Mouse (Mus musculus) adrenal gland, postnatal 36 days (tissue): ENCODE measurements around the gene Eif1b. TPM values are rescaled to one million over a fixed set of nuclear protein-coding genes. Genes with fewer than 3 reads are reported as not detected.
A peak's percentile ranks its signal among the peaks of the same experiment; 100 is the strongest.

Experiments used
- DNase-seq, 2 experiments: peaks; one replicate each; pipeline ENCODE4 v3.0.0; 2021; ENCODE audit warnings: mixed read lengths in 1 of 2
- total RNA-seq, 2 experiments: library from RNA; stranded (reverse); gene quantifications; 2 replicates each; pipeline ENCODE4 v1.2.3; 2021

The Eif1b gene
- total RNA-seq, 2 experiments from 2014 or later, result 64.2 to 67.7 TPM

- DNase-seq, result peak in 1 of 2 experiments; percentile 18
Measured at GRCm38 (mm10) chr9:120519469-120520125, 27.6 kb downstream of the Eif1b start.

DNA sequence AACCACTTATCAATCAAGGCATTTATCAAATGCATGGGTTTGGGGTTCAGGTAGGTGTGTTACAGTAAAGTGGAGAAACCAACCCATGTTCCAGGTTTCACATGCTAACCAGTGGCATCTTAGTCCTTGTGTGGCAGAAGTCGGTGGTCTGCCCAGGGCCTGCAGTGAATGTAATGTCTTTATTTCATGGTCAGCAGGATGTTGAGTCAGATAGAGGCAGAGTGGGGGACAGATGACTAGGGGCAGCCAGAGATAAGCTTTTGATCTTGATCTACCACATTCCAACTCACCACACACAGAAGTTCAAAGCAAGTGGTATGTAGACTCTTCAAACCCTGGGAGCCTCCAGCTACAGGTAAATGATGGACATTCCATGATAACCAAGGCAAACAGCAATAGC is 29.1 kb downstream of the Eif1b start:
- no peak for DNase-seq

DNA sequence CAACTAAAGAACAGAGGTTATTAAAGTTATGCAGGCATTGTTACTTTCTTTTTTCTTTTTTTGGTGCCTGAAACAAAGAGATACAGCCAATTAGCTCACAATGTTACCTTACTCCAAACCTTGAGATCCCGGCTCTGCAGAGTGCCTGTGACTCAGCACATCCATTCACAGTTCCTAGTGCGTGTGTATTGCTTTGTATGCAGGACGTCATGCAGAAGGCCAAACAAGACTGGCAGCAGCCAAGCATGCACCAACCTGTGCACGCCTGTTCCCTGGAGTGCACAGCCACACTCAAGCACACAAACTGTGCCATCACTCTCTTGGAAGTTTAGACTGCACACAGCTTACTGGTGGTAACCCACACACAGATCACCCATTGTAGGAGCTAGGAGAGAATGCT is 35.2 kb downstream of the Eif1b start:
- peak in 1 of 2 experiments; percentile 31 for DNase-seq

DNA sequence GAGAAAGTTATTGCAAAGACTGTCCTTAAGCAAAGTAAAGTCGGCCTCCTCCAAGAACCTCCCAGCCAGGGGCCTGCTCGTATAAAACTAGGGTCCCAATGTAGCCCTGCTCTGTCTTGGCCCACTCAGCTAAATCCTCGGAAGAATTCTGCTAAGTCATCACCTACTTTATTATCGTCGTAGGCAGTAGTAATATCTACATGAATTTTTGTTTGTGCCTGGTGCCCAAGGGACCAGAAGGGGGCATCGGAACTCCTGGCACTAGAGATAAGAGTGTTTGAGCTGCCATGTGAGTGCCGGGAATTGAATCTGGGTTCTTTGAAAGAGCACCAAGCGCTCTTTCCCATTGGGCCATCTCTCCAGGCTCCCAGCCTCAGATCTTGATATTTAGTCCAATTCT is 35.9 kb downstream of the Eif1b start:
- no peak for DNase-seq

- DNase-seq, result no peak
Measured at GRCm38 (mm10) chr9:120528815-120529510, 36.9 kb downstream of the Eif1b start.

- no peak for DNase-seq
Measured at GRCm38 (mm10) chr9:120530471-120530870, 38.4 kb downstream of the Eif1b start.

DNA sequence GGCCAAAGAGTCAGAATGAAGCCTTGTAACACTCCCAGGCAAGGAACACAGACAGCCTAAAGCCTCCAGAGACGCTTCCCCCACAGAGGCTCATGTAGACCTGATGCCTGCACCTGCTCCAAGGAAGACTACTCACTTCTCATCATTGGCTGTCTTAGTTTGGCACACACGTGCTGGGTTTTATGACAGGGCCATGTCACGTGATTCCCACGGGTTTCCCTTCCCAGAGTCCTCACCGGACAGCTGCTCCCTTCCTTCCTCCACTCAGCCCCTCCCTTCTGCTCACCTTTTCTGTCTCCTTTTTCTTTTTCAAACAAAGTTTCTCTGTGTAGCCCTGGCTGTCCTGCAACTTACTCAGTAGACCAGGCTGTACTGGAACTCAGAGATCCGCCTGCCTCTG is 40.0 kb downstream of the Eif1b start:
- DNase-seq, result no peak

DNA sequence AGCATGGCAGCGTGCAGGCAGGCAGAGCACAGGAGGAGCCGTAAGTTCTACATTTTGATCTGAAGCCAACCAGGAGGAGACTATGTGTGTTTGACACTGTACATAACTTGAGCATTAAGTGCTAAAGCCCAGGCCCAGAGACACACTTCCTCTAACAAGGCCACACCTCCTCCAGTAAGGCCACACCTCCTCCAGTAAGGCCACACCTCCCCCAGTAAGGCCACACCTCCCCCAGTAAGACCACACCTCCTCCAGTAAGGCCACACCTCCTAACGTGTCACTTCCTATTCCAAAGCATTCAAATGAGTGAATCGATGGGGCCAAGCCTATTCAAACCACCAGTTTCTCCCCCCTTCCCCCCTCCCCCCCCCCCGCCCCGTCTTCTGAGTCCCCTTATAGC is 40.7 kb downstream of the Eif1b start:
- DNase-seq, result no peak

DNA sequence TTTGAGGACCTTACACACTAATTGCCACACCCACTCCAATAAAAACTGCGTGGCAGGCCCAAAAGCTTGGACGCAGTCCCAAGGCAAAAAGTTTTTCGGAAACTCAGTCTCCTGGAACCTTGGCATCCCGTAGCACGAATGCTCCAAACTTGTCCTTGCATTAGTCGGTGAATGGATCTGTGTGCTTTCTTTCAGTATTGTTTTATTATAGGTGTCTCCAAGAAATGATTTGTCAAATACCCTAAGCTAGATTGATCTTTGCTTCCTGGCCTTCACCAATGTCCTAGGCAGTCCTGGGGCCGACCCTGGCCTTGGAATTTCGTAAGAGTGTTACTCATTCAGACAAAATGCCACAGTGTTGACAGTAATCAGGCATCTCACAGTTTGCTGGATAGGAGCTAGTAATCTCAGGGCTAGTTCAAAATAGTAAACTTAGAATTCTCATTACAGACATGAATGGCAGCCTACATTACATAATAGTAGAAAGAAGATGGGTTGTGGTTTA is 41.5 kb downstream of the Eif1b start:
- DNase-seq, result peak; percentile 37 to 71

DNA sequence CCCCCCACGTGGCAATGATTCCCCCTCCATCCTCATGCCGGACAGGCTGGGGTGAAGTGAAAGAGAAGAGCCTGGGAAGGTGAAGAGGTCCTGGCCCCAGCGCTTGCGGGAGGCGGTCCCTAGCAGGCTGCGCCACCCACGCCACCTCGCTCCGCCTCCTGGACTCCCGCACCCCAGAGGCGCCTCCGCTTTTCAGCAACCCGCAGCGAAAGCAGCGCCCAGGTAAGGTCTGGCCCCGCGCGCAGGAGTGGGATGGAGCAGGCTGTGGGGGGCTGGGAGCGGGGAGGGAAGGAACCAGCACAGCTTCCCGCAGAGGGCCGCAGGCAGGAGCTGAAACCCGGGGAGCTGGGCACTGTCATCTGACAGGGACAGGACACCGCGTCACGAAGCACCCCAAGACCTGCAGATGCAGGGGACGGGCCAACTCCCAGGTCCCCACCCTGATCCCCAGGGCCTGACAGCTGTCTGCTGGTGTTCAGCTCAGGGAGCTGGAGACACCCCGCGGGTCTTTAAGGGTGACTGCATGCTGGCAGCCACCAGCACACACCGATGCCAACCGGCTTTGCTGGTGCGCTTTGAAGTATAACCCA is 47.7 kb downstream of the Eif1b start, which contains the start of gene Entpd3:
Entpd3 (plus strand) TSS at position 157 of the 590 bp plus-strand sequence.
- peak; percentile 34 to 56 for DNase-seq

DNA sequence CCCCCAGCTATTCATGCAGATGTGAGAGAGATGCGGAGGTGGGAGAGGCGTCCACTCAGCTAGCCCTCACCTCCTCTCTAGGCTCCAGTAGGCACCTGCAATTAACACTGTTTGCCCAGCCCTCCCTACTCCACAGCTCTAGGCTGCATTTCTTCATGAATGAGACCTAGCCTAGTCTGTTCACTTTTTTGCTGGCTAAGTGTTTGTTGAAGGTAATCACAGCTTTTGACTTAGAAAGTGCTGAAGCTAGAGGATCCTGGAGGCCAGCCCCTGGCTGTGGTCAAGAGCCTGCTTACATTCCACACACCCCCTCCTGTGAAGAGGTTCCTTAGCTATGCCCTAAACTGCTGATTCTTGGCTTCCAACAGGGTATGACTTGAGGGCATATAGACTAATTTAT is 49.4 kb downstream of the Eif1b start:
- no peak for DNase-seq

- no peak for DNase-seq
Measured at GRCm38 (mm10) chr9:120542241-120542640, 50.2 kb downstream of the Eif1b start.

Other genes starting within 250 kb of the Eif1b start
- 1 to 10 TPM; 5.8 to 5.9 TPM for gene Myrip, start 190.7 kb upstream of the Eif1b start, total RNA-seq
- gene Entpd3, start 47.6 kb downstream of the Eif1b start, total RNA-seq, result 1 to 10 TPM in 1 of 2 experiments, under 1 TPM in 1; 0.40 to 2.9 TPM
- gene Rpl14, start 79.2 kb downstream of the Eif1b start, total RNA-seq, result 100 to 1,000 TPM; 522 to 541 TPM